Mouse (Mus musculus): ENCODE data around the gene Gm38655. TPM values are rescaled to one million over a fixed set of nuclear protein-coding genes. Genes with fewer than 3 reads are reported as not detected.

Gm38655 gene
- polyA plus RNA-seq, 1 experiment from 2014 or later: not detected

DNA sequence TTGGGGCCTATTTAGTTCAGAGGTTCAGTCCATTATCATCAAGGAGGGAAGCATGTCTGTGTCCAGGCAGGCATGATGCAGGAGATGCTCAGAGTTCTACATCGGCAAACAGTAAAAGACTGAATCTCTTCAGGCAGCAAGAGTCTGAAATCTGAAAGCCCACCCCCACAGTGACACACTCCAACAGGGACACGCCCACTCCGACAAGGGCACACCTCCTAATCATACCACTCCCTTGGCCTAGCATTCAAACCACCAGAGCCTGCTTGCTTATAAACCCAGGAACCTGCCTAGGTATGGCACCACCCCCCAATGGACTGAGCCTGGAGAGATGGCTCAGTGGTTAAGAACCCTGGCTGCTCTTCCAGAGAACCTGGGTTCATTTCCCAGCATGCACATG lies 40.2 kb upstream of the Gm38655 start:
- Histone ChIP-seq H3K27ac (ENCODE audit: low read length) (no peak overlapping the region), H3K27me3 (replicated peaks; ENCODE audit: control insufficient read depth, insufficient read depth, low read length) (no peaks in the 10 kb centered on the region), H3K4me3 (replicated peaks; ENCODE audit: low read length) (no peak overlapping the region), H3K36me3 (ENCODE audit: control insufficient read depth, insufficient read depth) (peaks cover 27% of the 10 kb centered on the region), H3K4me1 (replicated peaks; ENCODE audit: control insufficient read depth, insufficient read depth, low read length) (no peaks in the 10 kb centered on the region), H3K9ac (replicated peaks; ENCODE audit: low read depth, low read length) (no peak overlapping the region), H3K4me2 (ENCODE audit: low read length) (no peak overlapping the region), H3K9me3 (ENCODE audit: control insufficient read depth, low read length) (no peaks in the 10 kb centered on the region)
- WGBS: 96% methylated on average over 3 of the region's 3 CpGs
- no peak for ATAC-seq

DNA sequence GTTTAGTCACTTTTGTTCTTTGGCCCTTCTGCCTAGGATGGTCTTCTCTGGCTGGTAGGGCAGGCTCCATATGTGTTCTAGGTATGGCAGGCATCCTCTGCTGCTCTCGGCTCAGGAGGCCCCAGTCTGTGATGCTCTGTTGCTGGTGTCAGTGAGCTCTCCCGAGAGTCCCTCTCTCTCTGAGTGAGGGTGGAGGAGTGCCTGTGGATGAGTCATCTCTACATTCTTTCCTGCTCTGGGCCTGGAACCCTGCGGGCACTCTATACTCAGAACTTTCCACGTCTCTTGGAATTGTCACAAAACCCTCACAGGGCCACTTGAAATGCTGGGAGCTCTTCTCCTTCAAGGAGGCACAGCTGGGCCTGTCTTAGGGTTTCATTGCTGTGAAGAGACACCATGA lies 36.4 kb upstream of the Gm38655 start:
- H3K36me3 ChIP-seq (ENCODE audit: control insufficient read depth, insufficient read depth): peaks cover 43% of the 10 kb centered on the region
- WGBS: 90% methylated on average over 4 of the region's 4 CpGs

DNA sequence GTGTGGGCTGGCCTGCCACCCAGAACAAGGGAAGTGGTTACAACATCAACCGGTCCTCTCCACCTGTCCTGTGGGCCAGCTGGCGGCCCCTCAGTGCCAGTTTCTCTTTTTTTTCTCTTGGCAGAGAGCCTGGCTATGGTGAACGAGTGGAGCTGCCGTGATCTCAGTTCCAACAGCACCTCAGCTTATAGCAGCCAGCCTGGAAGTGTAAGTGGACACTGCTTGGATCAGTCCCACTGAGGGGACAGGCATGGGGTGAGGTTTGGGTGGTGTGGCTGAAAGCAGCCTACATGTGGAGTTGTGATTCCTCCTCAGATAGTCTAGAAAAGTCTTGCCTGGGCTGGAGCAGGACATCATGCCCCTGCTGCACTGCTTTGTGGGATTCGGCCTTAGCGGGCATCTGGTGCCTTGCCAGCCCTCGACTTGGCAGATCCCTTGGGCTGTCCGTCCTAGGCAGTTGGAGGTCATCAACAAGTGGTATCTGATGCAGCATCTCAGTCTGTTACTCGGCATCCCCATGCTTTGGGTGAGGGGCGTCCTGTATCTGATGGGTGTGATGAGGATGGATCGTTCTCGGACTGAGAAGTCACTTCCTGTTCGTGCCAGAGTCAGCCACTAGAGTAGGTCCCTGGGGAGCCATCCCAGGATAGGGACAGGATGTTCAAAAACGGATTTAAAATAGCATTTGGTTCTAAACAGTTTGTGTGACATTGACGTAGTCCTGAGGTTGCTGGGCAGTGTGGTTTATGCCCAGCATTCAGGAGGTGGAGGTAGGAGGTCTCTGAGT lies 35.6 kb upstream of the Gm38655 start:
- Histone ChIP-seq H3K4me2 (ENCODE audit: low read length) (no peak overlapping the region), H3K27me3 (replicated peaks; ENCODE audit: control insufficient read depth, insufficient read depth, low read length) (no peaks in the 10 kb centered on the region), H3K9me3 (ENCODE audit: control insufficient read depth, low read length) (no peaks in the 10 kb centered on the region), H3K4me3 (replicated peaks; ENCODE audit: low read length) (no peak overlapping the region), H3K36me3 (ENCODE audit: control insufficient read depth, insufficient read depth) (peaks cover 43% of the 10 kb centered on the region), H3K9ac (replicated peaks; ENCODE audit: low read depth, low read length) (no peak overlapping the region), H3K27ac (ENCODE audit: low read length) (no peak overlapping the region), H3K4me1 (replicated peaks; ENCODE audit: control insufficient read depth, insufficient read depth, low read length) (no peaks in the 10 kb centered on the region)
- WGBS: 79% methylated on average over 15 of the region's 15 CpGs
- no peak for ATAC-seq

More for the DNA sequence above, 36.4 kb upstream of the Gm38655 start:
- Histone ChIP-seq H3K9ac (replicated peaks; ENCODE audit: low read depth, low read length) (no peak overlapping the region), H3K9me3 (ENCODE audit: control insufficient read depth, low read length) (no peaks in the 10 kb centered on the region), H3K27me3 (replicated peaks; ENCODE audit: control insufficient read depth, insufficient read depth, low read length) (no peaks in the 10 kb centered on the region), H3K4me2 (ENCODE audit: low read length) (no peak overlapping the region), H3K4me3 (replicated peaks; ENCODE audit: low read length) (no peak overlapping the region), H3K27ac (ENCODE audit: low read length) (no peak overlapping the region), H3K4me1 (replicated peaks; ENCODE audit: control insufficient read depth, insufficient read depth, low read length) (no peaks in the 10 kb centered on the region)
- ATAC-seq: no peak

DNA sequence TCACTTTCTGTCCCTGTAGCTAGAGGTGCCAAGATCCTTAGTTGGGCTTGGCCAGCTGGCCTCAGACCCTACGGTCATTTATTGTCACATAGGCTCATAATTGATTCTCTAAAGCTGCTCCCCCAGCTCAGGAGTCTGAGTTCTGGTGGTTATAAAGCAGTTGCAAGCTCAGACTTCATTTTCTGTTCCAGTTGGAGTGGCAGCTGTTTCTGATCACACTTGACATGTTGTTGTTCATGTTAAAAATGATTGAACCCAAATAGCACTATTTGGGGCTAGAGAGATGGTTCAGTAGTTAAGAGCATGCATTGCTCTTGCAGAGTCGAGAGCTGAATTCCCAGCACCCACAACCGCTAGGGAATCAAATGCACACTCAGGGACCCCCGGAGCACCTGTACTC lies 34.7 kb upstream of the Gm38655 start:
- Histone ChIP-seq H3K9me3 (ENCODE audit: control insufficient read depth, low read length) (no peaks in the 10 kb centered on the region), H3K27ac (ENCODE audit: low read length) (no peak overlapping the region), H3K4me3 (replicated peaks; ENCODE audit: low read length) (no peak overlapping the region), H3K4me2 (ENCODE audit: low read length) (no peak overlapping the region), H3K9ac (replicated peaks; ENCODE audit: low read depth, low read length) (no peak overlapping the region), H3K27me3 (replicated peaks; ENCODE audit: control insufficient read depth, insufficient read depth, low read length) (no peaks in the 10 kb centered on the region), H3K36me3 (ENCODE audit: control insufficient read depth, insufficient read depth) (peaks cover 38% of the 10 kb centered on the region), H3K4me1 (replicated peaks; ENCODE audit: control insufficient read depth, insufficient read depth, low read length) (no peaks in the 10 kb centered on the region)
- ATAC-seq: no peak
- WGBS: 89% methylated on average over 4 of the region's 4 CpGs

DNA sequence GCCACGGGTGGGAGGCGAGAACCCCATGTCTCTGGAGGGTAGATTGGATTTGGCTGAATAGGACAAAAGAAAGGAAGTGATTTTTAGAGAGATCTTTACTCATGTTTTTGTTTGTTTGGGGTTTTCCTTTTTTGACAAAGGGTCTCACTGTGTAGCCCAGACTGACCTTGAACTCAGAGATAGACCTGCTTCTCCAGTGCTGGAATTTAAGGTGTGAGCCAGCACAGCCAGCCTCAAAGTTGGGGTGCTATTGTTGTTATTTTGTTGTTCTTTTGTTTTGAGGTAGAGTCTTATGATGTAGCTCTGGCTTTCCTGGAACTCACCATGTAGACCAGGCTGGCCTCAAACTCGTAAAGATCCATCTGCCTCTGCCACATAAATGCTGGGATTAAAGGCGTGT lies 27.1 kb upstream of the Gm38655 start:
- no peak overlapping the region for H3K27ac ChIP-seq (ENCODE audit: low read length)
- H3K4me2 ChIP-seq (ENCODE audit: low read length): no peak overlapping the region
- ATAC-seq: no peak
- H3K4me3 ChIP-seq (replicated peaks; ENCODE audit: low read length): no peak overlapping the region
- no peaks in the 10 kb centered on the region for H3K4me1 ChIP-seq (replicated peaks; ENCODE audit: control insufficient read depth, insufficient read depth, low read length)
- peaks cover 17% of the 10 kb centered on the region for H3K36me3 ChIP-seq (ENCODE audit: control insufficient read depth, insufficient read depth)
- H3K9me3 ChIP-seq (ENCODE audit: control insufficient read depth, low read length): no peaks in the 10 kb centered on the region
- no peak overlapping the region for H3K9ac ChIP-seq (replicated peaks; ENCODE audit: low read depth, low read length)
- no peaks in the 10 kb centered on the region for H3K27me3 ChIP-seq (replicated peaks; ENCODE audit: control insufficient read depth, insufficient read depth, low read length)
- WGBS: 93% methylated on average over 4 of the region's 4 CpGs

DNA sequence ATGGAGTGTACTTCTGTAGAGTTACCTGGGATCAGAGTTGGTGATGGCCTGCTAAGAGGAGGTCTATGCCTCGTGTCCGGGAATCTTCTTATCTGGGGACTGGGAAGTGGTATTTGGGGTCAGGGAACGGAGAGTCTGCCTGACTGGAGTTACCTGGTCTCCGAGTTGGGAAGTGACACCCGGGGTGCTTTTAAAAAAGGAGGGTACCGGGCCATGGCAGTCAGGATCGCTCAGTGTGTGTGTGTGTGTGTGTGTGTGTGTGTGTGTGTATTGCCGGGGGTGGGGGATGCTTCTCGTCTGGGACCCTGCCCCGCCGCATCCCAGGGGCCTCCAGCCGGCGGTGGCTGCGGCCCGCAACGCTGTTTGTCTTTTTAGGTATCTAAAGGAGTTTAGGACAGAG lies 13.8 kb upstream of the Gm38655 start:
- Histone ChIP-seq H3K4me3 (replicated peaks; ENCODE audit: low read length) (peak overlapping the region; percentile 91), H3K9ac (replicated peaks; ENCODE audit: low read depth, low read length) (peak overlapping the region; percentile 86), H3K27me3 (replicated peaks; ENCODE audit: control insufficient read depth, insufficient read depth, low read length) (no peaks in the 10 kb centered on the region), H3K36me3 (ENCODE audit: control insufficient read depth, insufficient read depth) (no peaks in the 10 kb centered on the region), H3K4me1 (replicated peaks; ENCODE audit: control insufficient read depth, insufficient read depth, low read length) (peaks cover 32% of the 10 kb centered on the region), H3K27ac (ENCODE audit: low read length) (no peak overlapping the region), H3K4me2 (ENCODE audit: low read length) (peak overlapping the region; percentile 94), H3K9me3 (ENCODE audit: control insufficient read depth, low read length) (no peaks in the 10 kb centered on the region)
- ATAC-seq: no peak
- WGBS: 2% methylated on average over 16 of the region's 16 CpGs

DNA sequence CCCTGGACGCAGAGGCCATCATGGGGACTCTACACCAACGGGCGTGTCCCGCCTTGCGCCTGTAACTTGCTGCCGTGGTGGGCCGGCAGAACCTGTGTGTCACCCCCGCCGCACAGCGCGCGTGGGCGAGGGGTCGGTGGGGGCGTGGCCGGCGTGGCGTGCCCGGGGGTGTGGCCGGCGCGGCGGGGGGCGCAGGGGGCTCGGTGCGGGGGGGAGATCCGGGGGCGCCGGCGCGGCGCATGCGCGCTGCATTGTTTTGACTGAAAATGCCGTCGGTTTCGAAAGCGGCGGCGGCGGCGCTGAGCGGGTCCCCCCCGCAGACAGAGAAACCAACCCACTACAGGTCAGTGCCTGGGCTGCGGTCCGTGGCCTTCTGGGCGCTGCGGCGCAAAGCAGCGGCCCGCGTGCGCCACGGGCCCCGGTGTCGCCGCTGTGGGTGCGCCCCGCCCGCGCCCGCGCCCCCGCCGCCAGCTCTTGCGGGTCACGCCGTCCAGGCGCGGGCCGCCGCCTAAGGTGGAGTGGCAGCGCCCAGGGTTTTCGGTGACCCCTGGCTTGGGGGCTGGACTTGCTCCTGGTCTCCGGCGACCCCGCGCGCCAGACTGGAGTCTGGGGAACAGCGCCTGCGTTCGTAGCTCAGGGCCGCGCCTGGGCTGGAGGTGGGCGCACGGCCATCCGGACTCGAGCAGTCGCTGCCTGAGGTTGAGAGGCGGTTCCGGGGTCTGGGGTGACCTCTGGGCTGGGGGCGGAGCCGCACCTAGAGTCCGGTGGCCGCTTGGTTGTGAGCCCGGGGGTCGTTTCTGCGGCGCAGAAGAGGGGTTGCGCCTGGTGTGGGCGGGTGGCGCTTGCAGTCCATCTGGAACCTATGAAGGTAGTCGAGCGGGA lies 13.1 kb upstream of the Gm38655 start, which contains the start of gene Unkl:
TSS of gene Unkl (plus strand) at position 248 of the 882 bp plus-strand sequence.
- Histone ChIP-seq H3K27me3 (replicated peaks; ENCODE audit: control insufficient read depth, insufficient read depth, low read length) (no peaks in the 10 kb centered on the region), H3K4me3 (replicated peaks; ENCODE audit: low read length) (peak within 1 kb of the TSS; percentile 91), H3K9ac (replicated peaks; ENCODE audit: low read depth, low read length) (peak within 1 kb of the TSS; percentile 86), H3K9me3 (ENCODE audit: control insufficient read depth, low read length) (no peaks in the 10 kb centered on the region), H3K4me2 (ENCODE audit: low read length) (peak within 1 kb of the TSS; percentile 94), H3K27ac (ENCODE audit: low read length) (peak within 1 kb of the TSS; percentile 70), H3K36me3 (ENCODE audit: control insufficient read depth, insufficient read depth) (no peaks in the 10 kb centered on the region), H3K4me1 (replicated peaks; ENCODE audit: control insufficient read depth, insufficient read depth, low read length) (peaks cover 36% of the 10 kb centered on the region)
- ATAC-seq: peak; percentile 18
- under 1% methylated on average over 77 of the region's 104 CpGs for WGBS

DNA sequence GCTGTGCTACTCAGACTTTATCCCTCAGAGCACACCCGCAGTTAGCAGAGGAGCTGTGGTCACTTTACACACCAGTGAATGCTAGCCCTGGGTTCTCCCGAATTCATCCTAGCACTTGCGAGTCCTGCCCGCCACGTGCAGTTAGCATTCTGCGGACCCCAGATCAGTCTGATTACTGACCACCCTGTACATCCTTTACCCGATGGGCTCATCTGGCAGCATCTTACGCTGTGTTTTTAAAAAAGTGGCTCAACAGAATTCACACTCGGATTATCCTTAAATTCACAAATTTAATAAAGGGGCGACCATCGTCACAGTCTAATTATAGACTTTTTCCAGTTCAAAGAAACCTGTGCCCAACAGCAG lies 12.5 kb upstream of the Gm38655 start:
- 5% methylated on average over 11 of the region's 11 CpGs for WGBS
- H3K27ac ChIP-seq (ENCODE audit: low read length): peak overlapping the region; percentile 67

DNA sequence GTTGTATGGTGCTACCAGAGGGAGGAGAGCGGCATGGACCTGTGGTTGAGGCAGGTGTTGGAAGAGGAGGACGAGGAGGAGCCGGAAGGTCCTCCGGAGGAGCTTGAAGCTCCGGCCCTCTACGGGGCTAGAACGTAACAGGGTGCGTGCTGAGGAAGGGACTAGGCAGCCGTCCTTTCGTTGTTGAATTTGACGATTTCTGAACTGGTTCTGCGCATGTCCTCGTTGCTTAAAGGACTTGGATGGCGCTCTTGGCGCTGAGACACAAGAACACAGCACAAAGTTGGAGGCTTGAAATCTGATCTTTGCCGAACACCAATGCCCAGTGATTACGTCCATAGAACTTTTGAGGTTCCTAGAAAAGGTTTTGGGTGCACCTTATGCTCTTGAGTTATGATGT lies 9.7 kb upstream of the Gm38655 start:
- Histone ChIP-seq H3K36me3 (ENCODE audit: control insufficient read depth, insufficient read depth) (no peaks in the 10 kb centered on the region), H3K9ac (replicated peaks; ENCODE audit: low read depth, low read length) (peak overlapping the region; percentile 70), H3K4me2 (ENCODE audit: low read length) (peak overlapping the region; percentile 100), H3K4me3 (replicated peaks; ENCODE audit: low read length) (peak overlapping the region; percentile 96), H3K9me3 (ENCODE audit: control insufficient read depth, low read length) (no peaks in the 10 kb centered on the region), H3K27me3 (replicated peaks; ENCODE audit: control insufficient read depth, insufficient read depth, low read length) (no peaks in the 10 kb centered on the region; the same call in 1 of the 2 replicates), H3K27ac (ENCODE audit: low read length) (no peak overlapping the region), H3K4me1 (replicated peaks; ENCODE audit: control insufficient read depth, insufficient read depth, low read length) (peaks cover 35% of the 10 kb centered on the region)
- peak; percentile 5 for ATAC-seq
- 9% methylated on average over 17 of the region's 17 CpGs for WGBS

More for the DNA sequence above, 12.5 kb upstream of the Gm38655 start:
- no peaks in the 10 kb centered on the region for H3K27me3 ChIP-seq (replicated peaks; ENCODE audit: control insufficient read depth, insufficient read depth, low read length)
- H3K9ac ChIP-seq (replicated peaks; ENCODE audit: low read depth, low read length): peak overlapping the region; percentile 86
- peak overlapping the region; percentile 91 for H3K4me3 ChIP-seq (replicated peaks; ENCODE audit: low read length)
- H3K4me2 ChIP-seq (ENCODE audit: low read length): peak overlapping the region; percentile 94
- no peaks in the 10 kb centered on the region for H3K36me3 ChIP-seq (ENCODE audit: control insufficient read depth, insufficient read depth)
- no peak for ATAC-seq
- H3K4me1 ChIP-seq (replicated peaks; ENCODE audit: control insufficient read depth, insufficient read depth, low read length): peaks cover 37% of the 10 kb centered on the region
- H3K9me3 ChIP-seq (ENCODE audit: control insufficient read depth, low read length): no peaks in the 10 kb centered on the region
